Mouse (Mus musculus): ENCODE data around the gene Tbccd1. TPM values are rescaled to one million over a fixed set of nuclear protein-coding genes. Genes with fewer than 3 reads are reported as not detected.
A peak's percentile ranks its signal among the peaks of the same experiment; 100 is the strongest.

Tbccd1 gene
- 15.3 and 19.0 TPM in 2 replicates for polyA plus RNA-seq (2015; fragmentation: Nextera tagmentation; extraction: Ambion mirVana)

GRCm38 (mm10) chr16:22857431-22858113 lies at the start of gene Tbccd1, which contains the start of gene Dnajb11:
Gene Tbccd1, minus strand, starts transcription at chr16:22857669.
Gene Dnajb11, plus strand, starts transcription at chr16:22857845.
- Histone ChIP-seq H3K4me2 (peak within 1 kb of the TSS; percentile 90), H3K9ac (peak within 1 kb of the TSS; percentile 79), H3K36me3 (peaks cover 9% of the 10 kb centered on the region), H3K27ac (peak within 1 kb of the TSS; percentile 75), H3K4me3 (peak within 1 kb of the TSS; percentile 76), H3K9me3 (replicated peaks) (no peaks in the 10 kb centered on the region), H3K27me3 (no peaks in the 10 kb centered on the region), H3K4me1 (replicated peaks) (peaks cover 15% of the 10 kb centered on the region)
- WGBS, result under 1% methylated on average over 62 of the region's 62 CpGs
- peak; percentile 99 for ATAC-seq (replicated peaks; ENCODE audit: insufficient number of reproducible peaks, insufficient read depth, low FRiP score, low read depth)

DNA sequence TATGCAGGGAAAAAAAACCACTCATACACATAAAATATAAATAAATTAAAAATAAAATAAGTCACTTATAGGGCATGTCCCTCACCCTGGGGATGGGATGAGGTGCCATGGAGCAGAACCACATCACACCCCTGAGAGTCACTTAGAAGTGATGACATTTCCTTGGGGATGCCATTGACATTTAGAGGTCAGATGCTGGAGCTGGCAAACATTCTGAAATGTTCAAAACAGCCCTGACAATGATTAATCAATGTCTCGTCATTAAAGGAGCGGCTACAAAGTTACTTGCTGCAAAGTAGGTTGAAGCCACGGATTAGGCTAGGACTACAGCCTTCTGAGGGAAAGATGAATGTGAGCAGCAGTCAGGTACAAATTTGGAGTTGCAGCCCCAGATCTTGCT lies 43.9 kb upstream of the Tbccd1 start:
- Histone ChIP-seq H3K27ac (no peak overlapping the region), H3K9ac (no peak overlapping the region), H3K9me3 (replicated peaks) (no peaks in the 10 kb centered on the region), H3K4me3 (no peak overlapping the region), H3K27me3 (no peaks in the 10 kb centered on the region), H3K36me3 (no peaks in the 10 kb centered on the region), H3K4me2 (no peak overlapping the region), H3K4me1 (replicated peaks) (no peaks in the 10 kb centered on the region)
- ATAC-seq (replicated peaks; ENCODE audit: insufficient number of reproducible peaks, insufficient read depth, low FRiP score, low read depth), result no peak
- WGBS, result 62% methylated on average over 3 of the region's 3 CpGs

DNA sequence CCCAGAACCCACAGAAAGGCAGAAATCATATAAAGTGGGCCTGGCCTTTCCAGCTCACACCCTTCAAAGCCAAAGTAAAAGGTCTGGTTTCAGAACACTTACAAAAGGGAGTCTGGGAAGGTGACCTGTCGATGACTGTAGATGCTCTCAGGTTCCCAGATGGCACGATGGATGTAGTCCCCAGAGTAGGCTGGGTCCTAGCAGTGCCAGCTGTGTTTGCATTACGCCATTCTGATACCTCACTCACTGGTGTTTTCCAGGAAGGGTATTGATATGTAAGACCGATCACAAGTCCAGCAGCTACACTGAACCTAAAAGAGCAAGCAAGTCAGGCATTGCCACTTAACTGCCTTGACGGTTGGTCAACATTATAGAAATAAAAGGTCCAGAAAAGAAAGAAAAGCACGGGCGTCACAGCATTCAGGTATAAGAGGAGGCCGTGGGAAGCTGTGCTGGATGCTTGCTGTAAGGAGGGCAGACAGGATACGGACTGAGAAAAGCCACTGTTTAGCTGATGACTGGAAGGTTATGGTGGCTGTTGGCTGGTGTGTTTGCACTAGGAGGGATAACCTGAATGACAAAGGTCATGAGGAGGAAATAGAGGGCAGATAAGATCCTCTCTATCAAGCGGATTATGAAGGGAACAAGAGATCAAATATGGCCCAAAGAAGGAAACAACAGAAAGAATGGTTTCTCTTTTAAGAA lies 42.5 kb upstream of the Tbccd1 start:
- Histone ChIP-seq H3K9me3 (replicated peaks) (no peaks in the 10 kb centered on the region), H3K36me3 (no peaks in the 10 kb centered on the region), H3K4me2 (no peak overlapping the region), H3K9ac (no peak overlapping the region), H3K27me3 (no peaks in the 10 kb centered on the region), H3K4me3 (no peak overlapping the region), H3K4me1 (replicated peaks) (no peaks in the 10 kb centered on the region), H3K27ac (no peak overlapping the region)
- ATAC-seq (replicated peaks; ENCODE audit: insufficient number of reproducible peaks, insufficient read depth, low FRiP score, low read depth), result no peak
- 70% methylated on average over 10 of the region's 10 CpGs for WGBS

- Histone ChIP-seq H3K27ac (no peak overlapping the region), H3K27me3 (no peaks in the 10 kb centered on the region), H3K36me3 (no peaks in the 10 kb centered on the region), H3K4me1 (replicated peaks) (no peaks in the 10 kb centered on the region), H3K9ac (no peak overlapping the region), H3K9me3 (replicated peaks) (no peaks in the 10 kb centered on the region), H3K4me3 (no peak overlapping the region), H3K4me2 (no peak overlapping the region)
- 50% methylated on average over 5 of the region's 5 CpGs for WGBS
- ATAC-seq (replicated peaks; ENCODE audit: insufficient number of reproducible peaks, insufficient read depth, low FRiP score, low read depth), result no peak
Observed at GRCm38 (mm10) chr16:22899346-22899745, 41.9 kb upstream of the Tbccd1 start.

DNA sequence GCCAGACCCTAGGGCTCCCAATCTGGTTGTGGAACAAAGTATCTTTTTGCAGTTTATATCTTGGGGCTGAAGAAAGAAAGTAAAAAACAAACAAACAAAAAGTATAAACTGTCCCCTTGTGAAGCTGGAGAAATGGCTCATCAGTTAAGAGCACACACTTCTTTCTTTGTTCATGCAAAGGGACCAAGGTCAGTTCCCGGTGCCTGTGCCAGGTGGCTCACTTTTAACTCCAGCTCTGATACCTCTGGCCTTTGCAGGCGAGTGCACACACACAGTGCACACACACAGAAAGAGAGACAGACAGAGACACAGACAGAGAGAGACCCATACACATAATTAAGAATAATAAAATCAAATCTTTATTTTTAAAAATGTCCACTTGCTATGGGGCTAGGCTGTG lies 39.1 kb upstream of the Tbccd1 start:
- no peaks in the 10 kb centered on the region for H3K36me3 ChIP-seq
- WGBS, result 51% methylated on average over 2 of the region's 2 CpGs
- H3K27me3 ChIP-seq, result no peaks in the 10 kb centered on the region
- no peak overlapping the region for H3K27ac ChIP-seq
- H3K4me3 ChIP-seq, result no peak overlapping the region
- H3K4me2 ChIP-seq, result no peak overlapping the region
- no peak for ATAC-seq (replicated peaks; ENCODE audit: insufficient number of reproducible peaks, insufficient read depth, low FRiP score, low read depth)
- H3K9me3 ChIP-seq (replicated peaks), result no peaks in the 10 kb centered on the region
- H3K9ac ChIP-seq, result no peak overlapping the region
- H3K4me1 ChIP-seq (replicated peaks), result no peaks in the 10 kb centered on the region

DNA sequence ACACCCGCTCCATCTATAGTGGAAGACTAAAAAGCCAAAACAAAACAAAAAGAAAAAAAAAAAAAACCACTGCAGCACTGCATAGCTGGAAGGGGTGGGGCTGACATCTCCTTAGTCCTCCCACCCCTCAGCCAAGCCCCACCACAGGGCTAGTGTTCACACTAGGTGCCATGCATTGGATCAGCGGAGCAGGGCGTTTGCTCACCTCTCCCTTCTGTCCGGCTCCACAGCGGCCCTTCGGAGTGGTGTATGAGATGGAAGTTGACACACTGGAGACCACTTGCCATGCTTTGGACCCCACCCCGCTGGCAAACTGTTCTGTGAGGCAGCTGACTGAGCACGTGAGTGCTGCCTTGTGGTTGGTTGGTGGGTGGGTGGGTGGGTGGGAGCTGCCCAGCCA lies 36.6 kb upstream of the Tbccd1 start:
- WGBS, result 66% methylated on average over 8 of the region's 8 CpGs
- no peak for ATAC-seq (replicated peaks; ENCODE audit: insufficient number of reproducible peaks, insufficient read depth, low FRiP score, low read depth)

GRCm38 (mm10) chr16:22891733-22892154 lies 34.3 kb upstream of the Tbccd1 start:
- Histone ChIP-seq H3K4me2 (no peak overlapping the region), H3K4me3 (no peak overlapping the region), H3K36me3 (no peaks in the 10 kb centered on the region), H3K27ac (no peak overlapping the region), H3K9me3 (replicated peaks) (no peaks in the 10 kb centered on the region), H3K4me1 (replicated peaks) (no peaks in the 10 kb centered on the region), H3K9ac (no peak overlapping the region), H3K27me3 (no peaks in the 10 kb centered on the region)
- WGBS, result 76% methylated on average over 8 of the region's 8 CpGs
- ATAC-seq (replicated peaks; ENCODE audit: insufficient number of reproducible peaks, insufficient read depth, low FRiP score, low read depth), result no peak

More for the DNA sequence above, 36.6 kb upstream of the Tbccd1 start:
- no peaks in the 10 kb centered on the region for H3K4me1 ChIP-seq (replicated peaks)
- H3K9ac ChIP-seq, result no peak overlapping the region
- H3K9me3 ChIP-seq (replicated peaks), result no peaks in the 10 kb centered on the region
- no peaks in the 10 kb centered on the region for H3K36me3 ChIP-seq
- H3K27ac ChIP-seq, result no peak overlapping the region
- no peak overlapping the region for H3K4me3 ChIP-seq
- no peaks in the 10 kb centered on the region for H3K27me3 ChIP-seq
- no peak overlapping the region for H3K4me2 ChIP-seq

DNA sequence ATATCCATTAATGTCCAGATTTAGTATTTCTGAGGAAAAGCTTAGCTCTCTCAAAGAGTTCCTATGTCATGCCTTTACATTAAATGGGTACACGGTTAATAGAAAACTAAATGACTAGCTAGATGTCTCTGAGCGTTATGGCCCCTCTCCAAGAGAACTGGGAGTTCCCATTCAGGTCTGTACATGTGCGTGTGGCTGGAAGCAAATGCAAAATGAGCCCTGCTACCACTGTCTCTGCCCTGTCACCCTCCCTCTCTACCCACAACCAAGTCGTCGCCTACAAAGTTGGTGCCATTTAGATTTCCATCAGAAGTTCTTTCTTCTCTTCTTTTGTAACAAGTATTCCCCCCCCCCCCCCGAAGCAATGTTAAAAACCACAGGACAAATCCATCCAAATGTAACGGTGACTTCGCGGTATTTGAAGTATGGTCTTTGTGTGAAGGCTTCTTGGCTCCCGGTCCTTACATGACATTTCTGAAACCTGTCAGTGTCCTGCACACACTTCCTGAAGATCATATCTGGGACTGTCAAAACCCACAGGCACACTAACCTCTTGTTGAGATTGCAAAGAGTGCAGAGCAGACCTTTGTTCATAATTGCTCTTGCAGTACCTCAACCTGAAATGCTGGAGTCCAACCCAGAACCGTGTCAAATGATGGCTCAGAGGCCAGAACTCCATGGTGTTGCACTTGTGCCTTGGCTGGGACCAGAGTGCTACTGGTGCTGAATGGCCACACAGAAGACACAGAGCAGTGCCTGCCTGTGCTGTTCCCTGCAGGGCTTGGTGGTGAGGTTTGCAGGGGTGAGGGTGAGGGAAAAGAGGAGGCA lies 33.4 kb upstream of the Tbccd1 start, which contains the start of gene Ahsg:
Gene Ahsg (plus strand): TSS at position 595 of the 828 bp plus-strand sequence.
- WGBS, result 71% methylated on average over 11 of the region's 11 CpGs
- Histone ChIP-seq H3K4me3 (no peak within 1 kb of the TSS), H3K4me1 (replicated peaks) (no peaks in the 10 kb centered on the region), H3K27ac (no peak within 1 kb of the TSS), H3K9me3 (replicated peaks) (no peaks in the 10 kb centered on the region), H3K27me3 (no peaks in the 10 kb centered on the region), H3K36me3 (no peaks in the 10 kb centered on the region), H3K9ac (no peak within 1 kb of the TSS), H3K4me2 (no peak within 1 kb of the TSS)
- ATAC-seq (replicated peaks; ENCODE audit: insufficient number of reproducible peaks, insufficient read depth, low FRiP score, low read depth), result no peak

GRCm38 (mm10) chr16:22889716-22890115 lies 32.2 kb upstream of the Tbccd1 start:
- WGBS, result 74% methylated on average over 8 of the region's 8 CpGs
- Histone ChIP-seq H3K4me2 (no peak overlapping the region), H3K27ac (no peak overlapping the region), H3K36me3 (no peaks in the 10 kb centered on the region), H3K9me3 (replicated peaks) (no peaks in the 10 kb centered on the region), H3K4me1 (replicated peaks) (no peaks in the 10 kb centered on the region), H3K9ac (no peak overlapping the region), H3K4me3 (no peak overlapping the region), H3K27me3 (no peaks in the 10 kb centered on the region)
- ATAC-seq (replicated peaks; ENCODE audit: insufficient number of reproducible peaks, insufficient read depth, low FRiP score, low read depth), result no peak

DNA sequence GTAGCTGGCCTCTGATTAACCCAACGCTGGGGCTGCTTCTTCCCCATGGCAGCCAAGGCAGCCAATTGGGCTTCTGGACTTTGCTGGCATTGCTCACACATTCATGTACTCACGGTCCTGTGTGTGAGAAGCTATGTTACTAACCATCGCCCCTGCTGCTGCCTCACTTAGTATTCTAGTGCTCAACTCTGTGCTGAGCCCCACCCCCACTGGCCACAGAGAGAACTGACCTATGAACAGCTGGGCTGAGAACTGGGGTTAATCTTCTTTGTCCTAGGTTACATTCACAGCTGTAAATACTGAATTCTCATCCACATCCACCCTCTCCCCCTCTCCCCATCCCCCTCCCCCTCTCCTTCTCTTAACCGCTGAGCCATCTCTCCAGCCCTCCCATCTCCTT lies 31.4 kb upstream of the Tbccd1 start:
- Histone ChIP-seq H3K4me3 (no peak overlapping the region), H3K27ac (no peak overlapping the region), H3K4me1 (replicated peaks) (no peaks in the 10 kb centered on the region), H3K36me3 (no peaks in the 10 kb centered on the region), H3K27me3 (no peaks in the 10 kb centered on the region), H3K9ac (no peak overlapping the region), H3K4me2 (no peak overlapping the region), H3K9me3 (replicated peaks) (no peaks in the 10 kb centered on the region)
- 75% methylated on average over 4 of the region's 4 CpGs for WGBS
- no peak for ATAC-seq (replicated peaks; ENCODE audit: insufficient number of reproducible peaks, insufficient read depth, low FRiP score, low read depth)

DNA sequence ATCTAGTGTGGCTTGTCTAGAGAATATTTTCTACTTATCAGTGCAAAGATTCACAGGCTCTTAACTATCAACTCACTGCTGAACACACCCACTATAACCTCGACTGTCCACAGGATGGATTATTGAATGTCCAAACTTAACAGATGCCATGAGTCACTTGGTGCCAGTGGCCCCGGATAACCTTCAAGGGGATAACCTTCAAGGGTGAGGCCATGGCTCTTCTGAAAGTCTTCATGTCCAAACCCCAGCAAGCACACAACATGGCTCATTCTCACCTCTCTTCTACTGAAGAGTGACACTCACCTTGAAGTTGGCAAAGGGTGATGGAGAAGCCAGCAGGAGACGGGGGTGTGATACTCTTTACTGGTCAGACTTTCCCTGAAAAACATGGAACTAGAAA lies 29.3 kb upstream of the Tbccd1 start:
- no peaks in the 10 kb centered on the region for H3K27me3 ChIP-seq
- H3K4me1 ChIP-seq (replicated peaks), result 0 out of 2 replicates have a peak, but pooled peaks cover 2% of the 10 kb centered on the region
- no peak overlapping the region for H3K4me3 ChIP-seq
- no peak overlapping the region for H3K4me2 ChIP-seq
- ATAC-seq (replicated peaks; ENCODE audit: insufficient number of reproducible peaks, insufficient read depth, low FRiP score, low read depth), result no peak
- no peaks in the 10 kb centered on the region for H3K36me3 ChIP-seq
- H3K27ac ChIP-seq, result no peak overlapping the region
- H3K9me3 ChIP-seq (replicated peaks), result no peaks in the 10 kb centered on the region
- H3K9ac ChIP-seq, result no peak overlapping the region
- 69% methylated on average over 3 of the region's 3 CpGs for WGBS

All from heart, embryonic 15.5 days (tissue).